17 mouse cellular contexts compared by ENCODE assay signal in the genomic region with DNA sequence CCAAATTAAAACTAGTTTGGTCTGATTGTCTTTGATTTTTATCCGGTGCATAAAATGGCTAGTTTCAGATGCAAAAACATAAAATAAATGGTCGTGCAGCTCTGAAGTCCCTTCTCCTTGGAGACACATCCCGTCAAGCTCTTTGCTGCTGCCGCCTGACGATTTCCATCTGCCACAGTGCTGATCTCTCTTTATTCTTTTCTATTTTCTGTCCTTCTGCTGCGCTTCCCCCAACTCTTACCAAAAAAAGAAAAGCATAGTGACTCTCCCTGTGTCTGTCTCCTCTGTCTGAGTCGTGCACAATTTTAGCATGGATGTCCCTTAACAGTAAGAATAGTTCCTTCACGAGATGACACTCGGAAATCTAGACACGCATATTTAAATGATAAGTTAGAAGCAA.
DNase-seq lines count a peak whose midpoint lies in the region; ATAC-seq and TF ChIP-seq lines count a peak whose summit lies in the region.
"Had no signal": no experiment of that assay in that cellular context is flagged by ENCODE, and none has a peak within 500 bp of the region (broad histone marks: within the 10 kb centered on the region; RNA-seq: fewer than 3 reads in every experiment).

No protein-coding gene starts in this region.

- no peak for TF ChIP-seq EP300 in lung, postnatal 0 days (IDR thresholded peaks at IDR 0.05)

- H3K27me3 ChIP-seq in kidney, postnatal 0 days (ENCODE audit: insufficient read depth, low read length) = no peaks in the 10 kb centered on the region
- no peaks in the 10 kb centered on the region for H3K27me3 ChIP-seq in lung, embryonic 14.5 days (ENCODE audit: insufficient read depth, low read length)
- H3K27me3 ChIP-seq in lung, postnatal 0 days (replicated peaks; ENCODE audit: insufficient read depth, low read length) = no peaks in the 10 kb centered on the region
- H3K27me3 ChIP-seq: embryonic facial prominence, embryonic 15.5 days had no signal

- H3K9me3 ChIP-seq in kidney, postnatal 0 days (replicated peaks; ENCODE audit: low read length) = no peaks in the 10 kb centered on the region
- no peaks in the 10 kb centered on the region for H3K9me3 ChIP-seq in lung, embryonic 14.5 days (ENCODE audit: low read depth, low read length)
- H3K9me3 ChIP-seq in lung, postnatal 0 days (ENCODE audit: low read length) = no peaks in the 10 kb centered on the region
- H3K9me3 ChIP-seq: embryonic facial prominence, embryonic 15.5 days; heart, embryonic 15.5 days; hindbrain, embryonic 10.5 days had no signal

- DNase-seq in kidney, postnatal 0 days (ENCODE audit: low spot score) = peak; percentile 23
- no peak for DNase-seq in kidney, adult 11 months
- peak; percentile 86 for DNase-seq in lung, embryonic 14.5 days
- DNase-seq in lung, adult 18-20 months = no peak
- peak; percentile 13 for DNase-seq in lung, postnatal 0 days (ENCODE audit: low spot score)
- peak; percentile 24 to 56 for DNase-seq in lung, postnatal 4 days
- no peak for DNase-seq in embryo, embryonic 9.5 days (ENCODE audit: extremely low spot score)
- DNase-seq in spleen, postnatal 4 days (ENCODE audit: low spot score in 2 of 2) = no peak
- DNase-seq: adrenal gland, postnatal 36 days; gastrocnemius, postnatal 10 days; heart, adult 2 months; kidney, postnatal 36 days; thymus, adult 2 months had no signal

- ATAC-seq in kidney, postnatal 0 days (replicated peaks; ENCODE audit: low FRiP score, low read depth) = no peak
- ATAC-seq in lung, embryonic 14.5 days (ENCODE audit: insufficient read depth) = peak; percentile 67; the same call in 1 of the 2 replicates
- no peak for ATAC-seq in lung, postnatal 0 days

- no peak overlapping the region for H3K4me2 ChIP-seq in kidney, postnatal 0 days (ENCODE audit: low read length)
- peak overlapping the region; percentile 3; the same call in 1 of the 2 replicates for H3K4me2 ChIP-seq in lung, embryonic 14.5 days
- no peak overlapping the region for H3K4me2 ChIP-seq in lung, postnatal 0 days (replicated peaks; ENCODE audit: low read depth, low read length)
- H3K4me2 ChIP-seq: embryonic facial prominence, embryonic 15.5 days; heart, embryonic 15.5 days had no signal

- WGBS in kidney, postnatal 0 days = 66% methylated on average over 10 of the region's 10 CpGs
- WGBS in lung, embryonic 14.5 days = 38% methylated on average over 10 of the region's 10 CpGs
- WGBS in lung, postnatal 0 days = 52% methylated on average over 10 of the region's 10 CpGs

- H3K4me3 ChIP-seq in kidney, postnatal 0 days (replicated peaks; ENCODE audit: low read depth, low read length) = no peak overlapping the region
- no peak overlapping the region for H3K4me3 ChIP-seq in lung, embryonic 14.5 days (ENCODE audit: low read depth, low read length)
- no peak overlapping the region for H3K4me3 ChIP-seq in lung, postnatal 0 days (ENCODE audit: low read depth, low read length)
- H3K4me3 ChIP-seq: embryonic facial prominence, embryonic 15.5 days; forebrain, embryonic 10.5 days; heart, adult 2 months; heart, embryonic 15.5 days; hindbrain, embryonic 10.5 days had no signal

- H3K27ac ChIP-seq in kidney, postnatal 0 days = no peak overlapping the region
- H3K27ac ChIP-seq in lung, embryonic 14.5 days (ENCODE audit: low read depth) = no peak overlapping the region
- H3K27ac ChIP-seq in lung, postnatal 0 days (ENCODE audit: low read length) = no peak overlapping the region
- H3K27ac ChIP-seq: embryonic facial prominence, embryonic 15.5 days; forebrain, embryonic 10.5 days; heart, adult 2 months; heart, embryonic 15.5 days; hindbrain, embryonic 10.5 days had no signal

- no peaks in the 10 kb centered on the region for H3K4me1 ChIP-seq in kidney, postnatal 0 days (replicated peaks; ENCODE audit: insufficient read depth, low read length)
- 0 out of 2 replicates have a peak, but pooled peaks cover 2% of the 10 kb centered on the region for H3K4me1 ChIP-seq in lung, embryonic 14.5 days (ENCODE audit: insufficient read depth)
- no peaks in the 10 kb centered on the region for H3K4me1 ChIP-seq in lung, postnatal 0 days (ENCODE audit: insufficient read depth, low read depth, low read length)

- no peaks in the 10 kb centered on the region for H3K36me3 ChIP-seq in kidney, postnatal 0 days (ENCODE audit: insufficient read depth, low read length)
- no peaks in the 10 kb centered on the region for H3K36me3 ChIP-seq in lung, embryonic 14.5 days (ENCODE audit: insufficient read depth)
- no peaks in the 10 kb centered on the region for H3K36me3 ChIP-seq in lung, postnatal 0 days (ENCODE audit: insufficient read depth, low read length)
- H3K36me3 ChIP-seq: embryonic facial prominence, embryonic 15.5 days; forebrain, embryonic 10.5 days; heart, embryonic 15.5 days; hindbrain, embryonic 10.5 days had no signal

- no peak overlapping the region for H3K9ac ChIP-seq in kidney, postnatal 0 days (ENCODE audit: low read depth, low read length)
- no peak overlapping the region for H3K9ac ChIP-seq in lung, embryonic 14.5 days
- H3K9ac ChIP-seq in lung, postnatal 0 days (replicated peaks; ENCODE audit: low read depth) = no peak overlapping the region
- H3K9ac ChIP-seq: embryonic facial prominence, embryonic 15.5 days; heart, embryonic 15.5 days had no signal

- no peak for TF ChIP-seq CTCF in kidney, postnatal 0 days (IDR thresholded peaks at IDR 0.05; ENCODE audit: low read depth)
- no peak for TF ChIP-seq CTCF in lung, embryonic 14.5 days (IDR thresholded peaks at IDR 0.05; ENCODE audit: low read depth)
- TF ChIP-seq CTCF in lung, postnatal 0 days (IDR thresholded peaks at IDR 0.05) = no peak

Comparison
In these comparisons a context has a peak if more than half of its experiments do, and no peak if none do; other contexts are left out.
1. DNase-seq: peak in kidney, postnatal 0 days (single experiment), lung, embryonic 14.5 days (single experiment), lung, postnatal 0 days (single experiment) and lung, postnatal 4 days (2 of 2); none in kidney, adult 11 months (single experiment), lung, adult 18-20 months (0 of 2), embryo, embryonic 9.5 days (single experiment) and spleen, postnatal 4 days (0 of 2).